Mouse (Mus musculus) limb, embryonic 13.5 days (tissue): ENCODE data around the gene Ica1. TPM values are rescaled to one million over a fixed set of nuclear protein-coding genes. Genes with fewer than 3 reads are reported as not detected.

Experiments
- polyA plus RNA-seq: library from polyadenylated mRNA; unstranded; fragments of >200 nt; fragmentation: Nextera tagmentation; extraction: Ambion mirVana; gene quantifications from 2 replicates; pipeline ENCODE4 v1.2.1, GENCODE M21; 2015

The Ica1 gene
- polyA plus RNA-seq, 1 experiment from 2014 or later = 18.8 TPM

Other genes with a start within 250 kb of the Ica1 start
- 1.5 and 1.6 TPM in 2 replicates for gene Nxph1, start 169.9 kb upstream of the Ica1 start, polyA plus RNA-seq